Mouse (Mus musculus): ENCODE data around the gene Eef2. TPM values are rescaled to one million over a fixed set of nuclear protein-coding genes. Genes with fewer than 3 reads are reported as not detected.
"Not testable (repeated sequence)": the region's sequence is repeated elsewhere in the genome, so short reads cannot be mapped to it uniquely, and the experiment has no call there.

Eef2 gene
- polyA plus RNA-seq, 1 experiment from 2014 or later: 465 TPM

GRCm38 (mm10) chr10:81162318-81162652 is 14.1 kb upstream of the Eef2 start:
- Histone ChIP-seq H3K4me3 (ENCODE audit: low read length) (no peak overlapping the region), H3K27me3 (ENCODE audit: control insufficient read depth, insufficient read depth, low read length) (no peaks in the 10 kb centered on the region), H3K4me1 (ENCODE audit: control insufficient read depth, insufficient read depth, low read length) (peaks cover 13% of the 10 kb centered on the region), H3K9me3 (ENCODE audit: control insufficient read depth, low read length) (no peaks in the 10 kb centered on the region), H3K36me3 (ENCODE audit: control insufficient read depth, insufficient read depth, low read length) (peaks cover 56% of the 10 kb centered on the region), H3K9ac (ENCODE audit: low read depth, low read length) (no peak overlapping the region), H3K27ac (ENCODE audit: low read depth, low read length) (no peak overlapping the region), H3K4me2 (replicated peaks; ENCODE audit: low read depth, low read length) (no peak overlapping the region)
- ATAC-seq (ENCODE audit: low FRiP score, low TSS enrichment): no peak
- WGBS: 38% methylated on average over 2 of the region's 2 CpGs

GRCm38 (mm10) chr10:81165118-81165517 is 11.3 kb upstream of the Eef2 start:
- no peak for ATAC-seq (ENCODE audit: low FRiP score, low TSS enrichment)
- peak overlapping the region; percentile 37; the same call in 1 of the 2 replicates for H3K9ac ChIP-seq (ENCODE audit: low read depth, low read length)
- WGBS: 37% methylated on average over 8 of the region's 8 CpGs
- no peak overlapping the region for H3K4me2 ChIP-seq (replicated peaks; ENCODE audit: low read depth, low read length)
- no peaks in the 10 kb centered on the region for H3K9me3 ChIP-seq (ENCODE audit: control insufficient read depth, low read length)
- H3K27me3 ChIP-seq (ENCODE audit: control insufficient read depth, insufficient read depth, low read length): no peaks in the 10 kb centered on the region
- no peak overlapping the region for H3K27ac ChIP-seq (ENCODE audit: low read depth, low read length)
- H3K4me3 ChIP-seq (ENCODE audit: low read length): no peak overlapping the region
- H3K4me1 ChIP-seq (ENCODE audit: control insufficient read depth, insufficient read depth, low read length): peaks cover 19% of the 10 kb centered on the region
- H3K36me3 ChIP-seq (ENCODE audit: control insufficient read depth, insufficient read depth, low read length): peaks cover 38% of the 10 kb centered on the region

GRCm38 (mm10) chr10:81167200-81168086 is 9.0 kb upstream of the Eef2 start, which contains the start of gene Pias4:
Gene Pias4, minus strand, starts transcription at chr10:81167923.
- peak within 1 kb of the TSS; percentile 79 for H3K4me2 ChIP-seq (replicated peaks; ENCODE audit: low read depth, low read length)
- peak within 1 kb of the TSS; percentile 89 for H3K27ac ChIP-seq (ENCODE audit: low read depth, low read length)
- under 1% methylated on average over 52 of the region's 64 CpGs for WGBS
- peaks cover 16% of the 10 kb centered on the region for H3K36me3 ChIP-seq (ENCODE audit: control insufficient read depth, insufficient read depth, low read length)
- peak; percentile 90 for ATAC-seq (ENCODE audit: low FRiP score, low TSS enrichment)
- H3K9ac ChIP-seq (ENCODE audit: low read depth, low read length): peak within 1 kb of the TSS; percentile 83
- no peaks in the 10 kb centered on the region for H3K27me3 ChIP-seq (ENCODE audit: control insufficient read depth, insufficient read depth, low read length)
- no peaks in the 10 kb centered on the region for H3K9me3 ChIP-seq (ENCODE audit: control insufficient read depth, low read length)
- H3K4me3 ChIP-seq (ENCODE audit: low read length): peak within 1 kb of the TSS; percentile 80
- peaks cover 13% of the 10 kb centered on the region; the same call in 1 of the 2 replicates for H3K4me1 ChIP-seq (ENCODE audit: control insufficient read depth, insufficient read depth, low read length)

DNA sequence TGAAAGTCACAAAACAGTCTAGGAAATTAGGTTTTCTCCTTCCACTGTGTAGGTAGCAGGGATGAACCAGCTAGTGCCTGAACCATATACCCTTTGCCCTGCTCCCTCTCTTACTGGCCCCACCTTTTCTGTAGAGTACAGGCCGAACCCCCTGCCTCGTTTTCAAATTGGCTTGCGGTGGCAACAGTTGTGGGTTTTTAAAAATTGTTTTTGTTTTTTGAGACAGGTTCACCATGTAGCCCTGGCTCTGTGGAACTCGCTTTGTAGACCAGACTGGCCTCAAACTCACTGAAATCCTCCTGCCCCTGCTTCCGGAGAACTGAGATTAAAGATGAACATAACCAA is 8.4 kb upstream of the Eef2 start:
- no peaks in the 10 kb centered on the region for H3K9me3 ChIP-seq (ENCODE audit: control insufficient read depth, low read length)
- H3K4me3 ChIP-seq (ENCODE audit: low read length): peak overlapping the region; percentile 43
- H3K4me1 ChIP-seq (ENCODE audit: control insufficient read depth, insufficient read depth, low read length): peaks cover 11% of the 10 kb centered on the region; the same call in 1 of the 2 replicates
- 7% methylated on average over 5 of the region's 5 CpGs for WGBS
- H3K36me3 ChIP-seq (ENCODE audit: control insufficient read depth, insufficient read depth, low read length): peaks cover 12% of the 10 kb centered on the region
- peak overlapping the region; percentile 61; the same call in 1 of the 2 replicates for H3K9ac ChIP-seq (ENCODE audit: low read depth, low read length)
- H3K27ac ChIP-seq (ENCODE audit: low read depth, low read length): peak overlapping the region; percentile 89
- peak overlapping the region; percentile 79 for H3K4me2 ChIP-seq (replicated peaks; ENCODE audit: low read depth, low read length)
- peak; percentile 61 for ATAC-seq (ENCODE audit: low FRiP score, low TSS enrichment)
- H3K27me3 ChIP-seq (ENCODE audit: control insufficient read depth, insufficient read depth, low read length): no peaks in the 10 kb centered on the region

- ATAC-seq (ENCODE audit: low FRiP score, low TSS enrichment): peak; percentile 44
- H3K9me3 ChIP-seq (ENCODE audit: control insufficient read depth, low read length): no peaks in the 10 kb centered on the region
- H3K27me3 ChIP-seq (ENCODE audit: control insufficient read depth, insufficient read depth, low read length): no peaks in the 10 kb centered on the region
- peak overlapping the region; percentile 61 for H3K9ac ChIP-seq (ENCODE audit: low read depth, low read length)
- peak overlapping the region; percentile 43 for H3K4me3 ChIP-seq (ENCODE audit: low read length)
- WGBS: 2% methylated on average over 29 of the region's 29 CpGs
- H3K36me3 ChIP-seq (ENCODE audit: control insufficient read depth, insufficient read depth, low read length): peaks cover 7% of the 10 kb centered on the region
- H3K4me2 ChIP-seq (replicated peaks; ENCODE audit: low read depth, low read length): peak overlapping the region; percentile 79
- H3K4me1 ChIP-seq (ENCODE audit: control insufficient read depth, insufficient read depth, low read length): peaks cover 15% of the 10 kb centered on the region; the same call in 1 of the 2 replicates
- H3K27ac ChIP-seq (ENCODE audit: low read depth, low read length): peak overlapping the region; percentile 89
Observed at GRCm38 (mm10) chr10:81168521-81169244, 7.7 kb upstream of the Eef2 start.

DNA sequence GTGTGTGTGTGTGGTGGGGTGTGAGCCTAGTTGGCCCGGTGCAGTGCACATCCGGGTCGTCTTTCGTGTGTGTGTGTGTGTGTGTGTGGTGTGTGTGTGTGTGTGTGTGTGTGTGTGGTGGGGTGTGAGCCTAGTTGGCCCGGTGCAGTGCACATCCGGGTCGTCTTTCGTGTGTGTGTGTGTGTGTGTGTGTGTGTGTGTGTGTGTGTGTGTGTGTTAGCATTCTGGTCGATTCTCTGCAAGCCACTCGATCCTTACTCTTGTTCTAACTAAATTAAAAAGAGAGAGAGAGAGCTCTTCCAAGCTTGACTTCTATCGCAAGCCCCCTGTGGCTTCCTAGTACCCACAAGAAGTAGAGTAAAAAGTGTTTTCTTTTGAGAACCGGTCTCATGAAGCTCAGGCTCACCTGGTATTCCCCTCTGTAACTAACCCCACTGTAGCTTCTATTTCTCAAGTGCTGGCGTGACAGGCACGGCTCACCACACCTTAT is 7.0 kb upstream of the Eef2 start:
- H3K27me3 ChIP-seq (ENCODE audit: control insufficient read depth, insufficient read depth, low read length); H3K27ac ChIP-seq (ENCODE audit: low read depth, low read length); H3K9me3 ChIP-seq (ENCODE audit: control insufficient read depth, low read length); H3K36me3 ChIP-seq (ENCODE audit: control insufficient read depth, insufficient read depth, low read length); ATAC-seq (ENCODE audit: low FRiP score, low TSS enrichment); H3K9ac ChIP-seq (ENCODE audit: low read depth, low read length); H3K4me3 ChIP-seq (ENCODE audit: low read length): not testable (repeated sequence)
- Histone ChIP-seq H3K4me2 (replicated peaks; ENCODE audit: low read depth, low read length) (peak overlapping the region; percentile 17), H3K4me1 (ENCODE audit: control insufficient read depth, insufficient read depth, low read length) (peaks cover 23% of the 10 kb centered on the region)
- 35% methylated on average over 11 of the region's 14 CpGs for WGBS

DNA sequence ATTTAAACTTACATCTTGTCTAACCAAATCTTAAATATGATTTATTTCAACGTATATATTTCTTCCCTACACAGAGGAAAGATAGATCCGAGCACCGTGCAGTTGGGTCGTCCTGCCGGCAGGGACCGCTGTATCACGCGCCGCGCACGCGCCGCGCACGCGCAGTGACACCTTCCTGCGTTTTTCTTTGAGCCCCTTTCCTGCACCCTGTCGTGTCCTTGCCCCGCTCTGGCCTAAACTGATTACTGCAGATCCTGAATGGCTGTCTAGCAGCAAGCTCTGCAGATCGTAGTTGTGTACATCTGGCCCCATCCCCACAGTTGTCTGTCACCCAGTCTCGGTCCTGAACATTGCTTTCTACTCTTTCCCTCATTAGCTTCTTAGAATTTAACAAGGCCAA is 3.3 kb upstream of the Eef2 start:
- H3K9me3 ChIP-seq (ENCODE audit: control insufficient read depth, low read length): no peaks in the 10 kb centered on the region
- H3K9ac ChIP-seq (ENCODE audit: low read depth, low read length): peak overlapping the region; percentile 5; the same call in 1 of the 2 replicates
- H3K4me1 ChIP-seq (ENCODE audit: control insufficient read depth, insufficient read depth, low read length): peaks cover 34% of the 10 kb centered on the region
- peaks cover 10% of the 10 kb centered on the region for H3K36me3 ChIP-seq (ENCODE audit: control insufficient read depth, insufficient read depth, low read length)
- no peak overlapping the region for H3K4me3 ChIP-seq (ENCODE audit: low read length)
- ATAC-seq (ENCODE audit: low FRiP score, low TSS enrichment): peak; percentile 14
- WGBS: 4% methylated on average over 21 of the region's 21 CpGs
- H3K27me3 ChIP-seq (ENCODE audit: control insufficient read depth, insufficient read depth, low read length): no peaks in the 10 kb centered on the region
- peak overlapping the region; percentile 92 for H3K27ac ChIP-seq (ENCODE audit: low read depth, low read length)
- no peak overlapping the region; the same call in 1 of the 2 replicates for H3K4me2 ChIP-seq (replicated peaks; ENCODE audit: low read depth, low read length)

- peak; percentile 53 for ATAC-seq (ENCODE audit: low FRiP score, low TSS enrichment)
- Histone ChIP-seq H3K27me3 (ENCODE audit: control insufficient read depth, insufficient read depth, low read length) (no peaks in the 10 kb centered on the region), H3K4me2 (replicated peaks; ENCODE audit: low read depth, low read length) (peak overlapping the region; percentile 83), H3K9me3 (ENCODE audit: control insufficient read depth, low read length) (no peaks in the 10 kb centered on the region), H3K4me1 (ENCODE audit: control insufficient read depth, insufficient read depth, low read length) (peaks cover 38% of the 10 kb centered on the region), H3K9ac (ENCODE audit: low read depth, low read length) (peak overlapping the region; percentile 57), H3K4me3 (ENCODE audit: low read length) (peak overlapping the region; percentile 38), H3K36me3 (ENCODE audit: control insufficient read depth, insufficient read depth, low read length) (peaks cover 26% of the 10 kb centered on the region), H3K27ac (ENCODE audit: low read depth, low read length) (peak overlapping the region; percentile 92)
- WGBS: 1% methylated on average over 29 of the region's 29 CpGs
Observed at GRCm38 (mm10) chr10:81174617-81175344, 1.6 kb upstream of the Eef2 start.

Measured in kidney, embryonic 14.5 days (tissue).